22 mouse cellular contexts compared by ENCODE assay signal in genomic region chrX:53321111-53321510, GRCm38 (mm10). TPM values are rescaled to one million over a fixed set of nuclear protein-coding genes. Genes with fewer than 3 reads are reported as not detected.
DNase-seq lines count a peak whose midpoint lies in the region; ATAC-seq and TF ChIP-seq lines count a peak whose summit lies in the region.
"Had no signal": no experiment of that assay in that cellular context is flagged by ENCODE, and none has a peak within 500 bp of the region (broad histone marks: within the 10 kb centered on the region; RNA-seq: fewer than 3 reads in every experiment).

No protein-coding gene starts in this region.

- H3K4me2 ChIP-seq in lung, embryonic 14.5 days, result no peak overlapping the region
- H3K4me2 ChIP-seq in heart, embryonic 13.5 days, result no peak overlapping the region
- no peak overlapping the region for H3K4me2 ChIP-seq in kidney, embryonic 16.5 days (replicated peaks; ENCODE audit: low read depth, low read length)
- H3K4me2 ChIP-seq: embryonic facial prominence, embryonic 15.5 days; forebrain, embryonic 12.5 days; hindbrain, embryonic 13.5 days; liver, embryonic 12.5 days; stomach, embryonic 15.5 days had no signal

- no peaks in the 10 kb centered on the region for H3K36me3 ChIP-seq in lung, embryonic 14.5 days (ENCODE audit: insufficient read depth)
- H3K36me3 ChIP-seq in heart, embryonic 13.5 days, result no peaks in the 10 kb centered on the region
- no peaks in the 10 kb centered on the region for H3K36me3 ChIP-seq in kidney, embryonic 16.5 days (ENCODE audit: insufficient read depth, low read length)
- H3K36me3 ChIP-seq: embryonic facial prominence, embryonic 15.5 days; forebrain, embryonic 12.5 days; hindbrain, embryonic 13.5 days; liver, embryonic 12.5 days; stomach, embryonic 15.5 days had no signal

- no peak for TF ChIP-seq POLR2A in lung, adult 2 months (IDR thresholded peaks at IDR 0.05; ENCODE audit: borderline replicate concordance, extremely low read depth, low read depth, low read length)

- H3K27ac ChIP-seq in gastrocnemius, adult 2 months, result no peak overlapping the region
- no peak overlapping the region for H3K27ac ChIP-seq in lung, embryonic 14.5 days (ENCODE audit: low read depth)
- H3K27ac ChIP-seq in heart, embryonic 13.5 days (replicated peaks), result peak overlapping the region; percentile 53; the same call in 1 of the 2 replicates
- H3K27ac ChIP-seq in kidney, embryonic 16.5 days (ENCODE audit: low read length), result no peak overlapping the region
- H3K27ac ChIP-seq: embryonic facial prominence, embryonic 15.5 days; forebrain, embryonic 12.5 days; hindbrain, embryonic 13.5 days; liver, embryonic 12.5 days; stomach, embryonic 15.5 days had no signal

- no peaks in the 10 kb centered on the region for H3K9me3 ChIP-seq in lung, embryonic 14.5 days (ENCODE audit: low read depth, low read length)
- no peaks in the 10 kb centered on the region for H3K9me3 ChIP-seq in heart, embryonic 13.5 days
- no peaks in the 10 kb centered on the region for H3K9me3 ChIP-seq in kidney, embryonic 16.5 days (ENCODE audit: low read length)
- H3K9me3 ChIP-seq: embryonic facial prominence, embryonic 15.5 days; forebrain, embryonic 12.5 days; hindbrain, embryonic 13.5 days; liver, embryonic 12.5 days; stomach, embryonic 15.5 days had no signal

- H3K4me3 ChIP-seq in gastrocnemius, adult 2 months, result no peak overlapping the region
- H3K4me3 ChIP-seq in lung, embryonic 14.5 days (ENCODE audit: low read depth, low read length), result no peak overlapping the region
- no peak overlapping the region for H3K4me3 ChIP-seq in lung, adult 2 months (replicated peaks; ENCODE audit: extremely low read depth, low read depth, low read length)
- no peak overlapping the region for H3K4me3 ChIP-seq in heart, embryonic 13.5 days
- H3K4me3 ChIP-seq in kidney, embryonic 16.5 days (ENCODE audit: low read length), result no peak overlapping the region
- H3K4me3 ChIP-seq: embryonic facial prominence, embryonic 15.5 days; forebrain, embryonic 12.5 days; hindbrain, embryonic 13.5 days; liver, embryonic 12.5 days; stomach, embryonic 15.5 days had no signal

- H3K4me1 ChIP-seq in lung, embryonic 14.5 days (ENCODE audit: insufficient read depth), result no peaks in the 10 kb centered on the region
- H3K4me1 ChIP-seq in lung, adult 2 months (ENCODE audit: control insufficient read depth, insufficient read depth, low read length), result no peaks in the 10 kb centered on the region
- H3K4me1 ChIP-seq in heart, embryonic 13.5 days, result peaks cover 7% of the 10 kb centered on the region
- H3K4me1 ChIP-seq in kidney, embryonic 16.5 days (ENCODE audit: insufficient read depth, low read length), result 0 out of 2 replicates have a peak, but pooled peaks cover 3% of the 10 kb centered on the region
- H3K4me1 ChIP-seq: embryonic facial prominence, embryonic 15.5 days; forebrain, embryonic 12.5 days; hindbrain, embryonic 13.5 days; liver, embryonic 12.5 days; stomach, embryonic 15.5 days had no signal

- intact Hi-C loops in gastrocnemius, adult 2 months (cut with DNase I), result no loop called here
- intact Hi-C loops in left cerebral cortex, postnatal 14 days (cut with DNase I), result no loop called here

- no peak for ATAC-seq in lung, embryonic 14.5 days (ENCODE audit: insufficient read depth)
- ATAC-seq in heart, embryonic 13.5 days (ENCODE audit: extremely low read depth, insufficient number of reproducible peaks, low FRiP score, low TSS enrichment), result no peak
- no peak for ATAC-seq in kidney, embryonic 16.5 days (ENCODE audit: low FRiP score, low TSS enrichment)
- ATAC-seq: activated CD4-positive, CD25-positive, alpha-beta regulatory T cell, adult 4 months; intestine, embryonic 16.5 days; liver, embryonic 12.5 days had no signal

- no peaks in the 10 kb centered on the region for H3K27me3 ChIP-seq in lung, embryonic 14.5 days (ENCODE audit: insufficient read depth, low read length)
- H3K27me3 ChIP-seq in heart, embryonic 13.5 days (replicated peaks), result no peaks in the 10 kb centered on the region
- H3K27me3 ChIP-seq in kidney, embryonic 16.5 days (ENCODE audit: insufficient read depth, low read length), result peaks cover 2% of the 10 kb centered on the region; the same call in 1 of the 2 replicates
- H3K27me3 ChIP-seq: embryonic facial prominence, embryonic 15.5 days; forebrain, embryonic 12.5 days; hindbrain, embryonic 13.5 days; liver, embryonic 12.5 days; stomach, embryonic 15.5 days had no signal

- no peak for TF ChIP-seq CTCF in gastrocnemius, adult 2 months (IDR thresholded peaks at IDR 0.05)
- no peak for TF ChIP-seq CTCF in lung, embryonic 14.5 days (IDR thresholded peaks at IDR 0.05; ENCODE audit: low read depth)
- TF ChIP-seq CTCF in lung, adult 2 months (IDR thresholded peaks at IDR 0.05; ENCODE audit: insufficient read depth, low read length), result no peak

- peak; percentile 24 for DNase-seq in gastrocnemius, adult 2 months
- no peak for DNase-seq in gastrocnemius, postnatal 25 days
- peak; percentile 3 for DNase-seq in lung, embryonic 14.5 days
- DNase-seq in lung, adult 2 months, result no peak
- no peak for DNase-seq in left cerebral cortex, postnatal 14 days (ENCODE audit: low spot score in 2 of 2)
- no peak for DNase-seq in urinary bladder, postnatal 36 days (ENCODE audit: low spot score in 2 of 2)
- DNase-seq: cerebellum, adult 8-10 months; kidney, postnatal 10 days had no signal

- 54% methylated on average over 4 of the region's 4 CpGs for WGBS in lung, embryonic 14.5 days
- WGBS in lung, adult 2 months, result 64% methylated on average over 4 of the region's 4 CpGs
- WGBS in heart, embryonic 13.5 days, result 54% methylated on average over 4 of the region's 4 CpGs
- WGBS in kidney, embryonic 16.5 days, result 65% methylated on average over 4 of the region's 4 CpGs

- no peak overlapping the region for H3K9ac ChIP-seq in lung, embryonic 14.5 days
- H3K9ac ChIP-seq in heart, embryonic 13.5 days, result no peak overlapping the region
- H3K9ac ChIP-seq in kidney, embryonic 16.5 days (replicated peaks; ENCODE audit: low read length), result no peak overlapping the region
- H3K9ac ChIP-seq: embryonic facial prominence, embryonic 15.5 days; forebrain, embryonic 12.5 days; hindbrain, embryonic 13.5 days; liver, embryonic 12.5 days; stomach, embryonic 15.5 days had no signal

RNA-seq across cellular contexts. Expression of gene Fam122c, which starts 47.9 kb away (rescaled TPM):
- total RNA-seq in gastrocnemius, adult 2 months (2021), result not detected
- total RNA-seq in gastrocnemius, postnatal 25 days (2021), result not detected
- polyA plus RNA-seq in lung, embryonic 14.5 days (2014; fragmentation: Nextera tagmentation; extraction: Ambion mirVana), result not detected in 2 replicates
- not detected in 2 replicates for polyA plus RNA-seq in lung, adult 2 months (2012; rRNA removed)
- polyA plus RNA-seq in heart, embryonic 13.5 days (2015; fragmentation: Nextera tagmentation; extraction: Ambion mirVana), result not detected in 2 replicates
- total RNA-seq in left cerebral cortex, postnatal 14 days (2021), result not detected
- not detected in 2 replicates for polyA plus RNA-seq in kidney, embryonic 16.5 days (2015; fragmentation: Nextera tagmentation; extraction: Ambion mirVana)
- total RNA-seq: layer of hippocampus, postnatal 10 days; left cerebral cortex, postnatal 25 days; monocyte, adult 5-6 weeks had no signal
- polyA plus RNA-seq: activated CD4-positive, CD25-positive, alpha-beta regulatory T cell, adult 4 months; embryonic facial prominence, embryonic 15.5 days; forebrain, embryonic 12.5 days; hindbrain, embryonic 13.5 days; intestine, embryonic 16.5 days; liver, embryonic 12.5 days; neural tube, embryonic 14.5 days; small intestine, adult 2 months; stomach, embryonic 15.5 days had no signal

RNA-seq across cellular contexts. Expression of gene Mospd1, which starts 49.2 kb away (rescaled TPM):
- 10 to 100 TPM; 50.5 to 76.3 TPM for total RNA-seq in gastrocnemius, adult 2 months (2021)
- 10 to 100 TPM; 41.3 to 49.9 TPM for total RNA-seq in gastrocnemius, postnatal 25 days (2021)
- polyA plus RNA-seq in lung, embryonic 14.5 days (2014; fragmentation: Nextera tagmentation; extraction: Ambion mirVana), result 40.4 and 46.9 TPM in 2 replicates
- 1.6 and 3.4 TPM in 2 replicates for polyA plus RNA-seq in lung, adult 2 months (2012; rRNA removed)
- polyA plus RNA-seq in heart, embryonic 13.5 days (2015; fragmentation: Nextera tagmentation; extraction: Ambion mirVana), result 45.3 and 55.7 TPM in 2 replicates
- total RNA-seq in left cerebral cortex, postnatal 14 days (2021), result 10 to 100 TPM; 13.3 to 15.7 TPM
- polyA plus RNA-seq in kidney, embryonic 16.5 days (2015; fragmentation: Nextera tagmentation; extraction: Ambion mirVana), result 40.2 and 40.4 TPM in 2 replicates

RNA-seq across cellular contexts. Expression of gene Fam122b, which starts 51.5 kb away (rescaled TPM):
- 1 to 10 TPM; 1.3 to 1.9 TPM for total RNA-seq in gastrocnemius, adult 2 months (2021)
- 1 to 10 TPM; 1.4 to 2.5 TPM for total RNA-seq in gastrocnemius, postnatal 25 days (2021)
- polyA plus RNA-seq in lung, embryonic 14.5 days (2014; fragmentation: Nextera tagmentation; extraction: Ambion mirVana), result 15.9 and 16.1 TPM in 2 replicates
- polyA plus RNA-seq in lung, adult 2 months (2012; rRNA removed), result 1.9 and 2.6 TPM in 2 replicates
- polyA plus RNA-seq in heart, embryonic 13.5 days (2015; fragmentation: Nextera tagmentation; extraction: Ambion mirVana), result 21.1 and 23.8 TPM in 2 replicates
- 1 to 10 TPM; 3.3 to 4.4 TPM for total RNA-seq in left cerebral cortex, postnatal 14 days (2021)
- 9.4 and 9.9 TPM in 2 replicates for polyA plus RNA-seq in kidney, embryonic 16.5 days (2015; fragmentation: Nextera tagmentation; extraction: Ambion mirVana)

Comparison
In these comparisons a context has a peak if more than half of its experiments do, and no peak if none do; other contexts are left out.
1. DNase-seq: peak in gastrocnemius, adult 2 months (single experiment) and lung, embryonic 14.5 days (single experiment); none in gastrocnemius, postnatal 25 days (single experiment), lung, adult 2 months (single experiment), left cerebral cortex, postnatal 14 days (0 of 2) and urinary bladder, postnatal 36 days (0 of 2).